Mouse (Mus musculus): ENCODE results near the gene Atpaf2.

The Atpaf2 gene

GRCm38 (mm10) chr11:60396546-60396945, 21.7 kb downstream of the Atpaf2 start:
- no peak for DNase-seq (ENCODE audit: low spot score)

- no peak for DNase-seq (ENCODE audit: low spot score)
These were observed 26.9 kb downstream of the Atpaf2 start for GRCm38 (mm10) chr11:60391346-60391745.

GRCm38 (mm10) chr11:60387944-60388343, 30.3 kb downstream of the Atpaf2 start:
- no peak for DNase-seq (ENCODE audit: low spot score)

- no peak for DNase-seq (ENCODE audit: low spot score)
These were observed 32.3 kb downstream of the Atpaf2 start for GRCm38 (mm10) chr11:60385946-60386345.

GRCm38 (mm10) chr11:60384762-60385421, 33.4 kb downstream of the Atpaf2 start:
- DNase-seq (ENCODE audit: low spot score): peak; percentile 60

- DNase-seq (ENCODE audit: low spot score): no peak
These were observed 34.7 kb downstream of the Atpaf2 start for GRCm38 (mm10) chr11:60383518-60383917.

GRCm38 (mm10) chr11:60374481-60374880, 43.8 kb downstream of the Atpaf2 start:
- no peak for DNase-seq (ENCODE audit: low spot score)

- DNase-seq (ENCODE audit: low spot score): no peak
These were observed 47.8 kb downstream of the Atpaf2 start for GRCm38 (mm10) chr11:60370431-60370830.

GRCm38 (mm10) chr11:60369448-60369847, 48.8 kb downstream of the Atpaf2 start:
- no peak for DNase-seq (ENCODE audit: low spot score)

- no peak for DNase-seq (ENCODE audit: low spot score)
These were observed 49.3 kb downstream of the Atpaf2 start for GRCm38 (mm10) chr11:60368909-60369308.

- DNase-seq (ENCODE audit: low spot score): no peak
These were observed 51.0 kb downstream of the Atpaf2 start for GRCm38 (mm10) chr11:60367256-60367655.

- DNase-seq (ENCODE audit: low spot score): peak; percentile 53
These were observed 51.8 kb downstream of the Atpaf2 start for GRCm38 (mm10) chr11:60366239-60367019.

GRCm38 (mm10) chr11:60360631-60361201, 57.5 kb downstream of the Atpaf2 start:
- DNase-seq (ENCODE audit: low spot score): no peak

- DNase-seq (ENCODE audit: low spot score): no peak
These were observed 58.3 kb downstream of the Atpaf2 start for GRCm38 (mm10) chr11:60359936-60360335.

- no peak for DNase-seq (ENCODE audit: low spot score)
These were observed 59.1 kb downstream of the Atpaf2 start for GRCm38 (mm10) chr11:60359138-60359537.

GRCm38 (mm10) chr11:60358548-60358947, 59.7 kb downstream of the Atpaf2 start:
- no peak for DNase-seq (ENCODE audit: low spot score)

- DNase-seq (ENCODE audit: low spot score): no peak
These were observed 61.1 kb downstream of the Atpaf2 start for GRCm38 (mm10) chr11:60357116-60357515.

GRCm38 (mm10) chr11:60355952-60356351, 62.3 kb downstream of the Atpaf2 start:
- no peak for DNase-seq (ENCODE audit: low spot score)

GRCm38 (mm10) chr11:60352559-60353411, 65.5 kb downstream of the Atpaf2 start, which contains the start of the genes Tom1l2 and Drc3:
Gene Tom1l2 (minus strand): TSS chr11:60352905.
Gene Drc3 (plus strand): TSS chr11:60353329.
- DNase-seq (ENCODE audit: low spot score): peak; percentile 100

- no peak for DNase-seq (ENCODE audit: low spot score)
These were observed 66.3 kb downstream of the Atpaf2 start for GRCm38 (mm10) chr11:60351925-60352371.

GRCm38 (mm10) chr11:60351388-60351787, 66.9 kb downstream of the Atpaf2 start:
- peak; percentile 14 for DNase-seq (ENCODE audit: low spot score)

Data from embryo, embryonic 10.5 days (tissue).